Mouse (Mus musculus) yolk sac, embryonic 10.5 days (tissue): ENCODE measurements around the gene Gm38394.

Experiments used
- DNase-seq: peaks from one replicate; pipeline ENCODE4 v3.0.0-alpha.2; 2017; ENCODE audit warnings: low spot score

Gene Gm38394

GRCm38 (mm10) chr1:133663427-133663826 is 2.3 kb upstream of the Gm38394 start:
- DNase-seq, result no peak

- no peak for DNase-seq
These were observed 1.8 kb upstream of the Gm38394 start for GRCm38 (mm10) chr1:133662941-133663340.

- peak; percentile 86 for DNase-seq
These were observed 484 bp downstream of the Gm38394 start, which contains the start of gene Zbed6 for GRCm38 (mm10) chr1:133660466-133661202. TSS of gene Zbed6 (minus strand) at chr1:133660885.

- DNase-seq, result no peak
These were observed 2.2 kb downstream of the Gm38394 start for GRCm38 (mm10) chr1:133658878-133659277.

- DNase-seq, result no peak
These were observed 4.3 kb downstream of the Gm38394 start for GRCm38 (mm10) chr1:133656811-133657210.

- no peak for DNase-seq
These were observed 8.1 kb downstream of the Gm38394 start for GRCm38 (mm10) chr1:133653033-133653432.

- no peak for DNase-seq
These were observed 10.6 kb downstream of the Gm38394 start for GRCm38 (mm10) chr1:133650288-133651055.

GRCm38 (mm10) chr1:133645652-133646051 is 15.5 kb downstream of the Gm38394 start:
- DNase-seq, result no peak

GRCm38 (mm10) chr1:133641163-133641562 is 20.0 kb downstream of the Gm38394 start:
- DNase-seq, result no peak

GRCm38 (mm10) chr1:133638517-133638916 is 22.6 kb downstream of the Gm38394 start:
- no peak for DNase-seq

- no peak for DNase-seq
These were observed 28.9 kb downstream of the Gm38394 start for GRCm38 (mm10) chr1:133632168-133632567.

GRCm38 (mm10) chr1:133625052-133625451 is 36.1 kb downstream of the Gm38394 start:
- no peak for DNase-seq

- peak; percentile 52 for DNase-seq
These were observed 42.8 kb downstream of the Gm38394 start for GRCm38 (mm10) chr1:133618311-133618710.

- DNase-seq, result no peak
These were observed 43.2 kb downstream of the Gm38394 start for GRCm38 (mm10) chr1:133617908-133618307.

- no peak for DNase-seq
These were observed 47.3 kb downstream of the Gm38394 start for GRCm38 (mm10) chr1:133613817-133614216.

- DNase-seq, result no peak
These were observed 49.7 kb downstream of the Gm38394 start for GRCm38 (mm10) chr1:133611436-133611835.

- DNase-seq, result no peak
These were observed 50.5 kb downstream of the Gm38394 start for GRCm38 (mm10) chr1:133610601-133611000.

- peak; percentile 96 for DNase-seq
These were observed 51.2 kb downstream of the Gm38394 start, which contains the start of gene Snrpe for GRCm38 (mm10) chr1:133609771-133610502. TSS of gene Snrpe (minus strand) at chr1:133610291.

GRCm38 (mm10) chr1:133603174-133603573 is 57.9 kb downstream of the Gm38394 start:
- DNase-seq, result no peak

- peak; percentile 36 for DNase-seq
These were observed 64.7 kb downstream of the Gm38394 start for GRCm38 (mm10) chr1:133596298-133597007.

GRCm38 (mm10) chr1:133585995-133586537 is 75.1 kb downstream of the Gm38394 start:
- no peak for DNase-seq
